Mouse (Mus musculus) stomach, postnatal 0 days (tissue): ENCODE results near the gene Aif1. TPM values are rescaled to one million over a fixed set of nuclear protein-coding genes. Genes with fewer than 3 reads are reported as not detected.
A peak's percentile ranks its signal among the peaks of the same experiment; 100 is the strongest.

ENCODE experiments used
- ATAC-seq: fragments of 200-750 bp; cut with Nextera tagmentation; 2 replicates; pipeline ENCODE4 v1.8.0; 2017; ENCODE audit not compliant: low FRiP score, low TSS enrichment
- DNase-seq: peaks from one replicate; pipeline ENCODE4 v3.0.0-alpha.2; 2016; ENCODE audit warnings: low spot score
- H3K27ac ChIP-seq: fragments of 300-500 bp; sonication (generic); replicated peaks from 2 replicates; pipeline ENCODE4 v1.5.1; 2014; ENCODE audit warnings: mild to moderate bottlenecking, control low read depth
- H3K27me3 ChIP-seq: fragments of 300-500 bp; sonication (generic); 2 replicates; pipeline ENCODE4 v1.6.1; 2014; ENCODE audit warnings: low read length; ENCODE audit not compliant: control insufficient read depth, insufficient read depth
- H3K36me3 ChIP-seq: fragments of 300-500 bp; sonication (generic); 2 replicates; pipeline ENCODE4 v1.6.1; 2014; ENCODE audit warnings: low read length, mixed read lengths; ENCODE audit not compliant: control insufficient read depth, insufficient read depth
- H3K4me1 ChIP-seq: fragments of 300-500 bp; sonication (generic); replicated peaks from 2 replicates; pipeline ENCODE4 v1.6.1; 2014; ENCODE audit warnings: antibody characterized with exemption; ENCODE audit not compliant: control insufficient read depth, insufficient read depth
- H3K4me2 ChIP-seq: fragments of 300-500 bp; sonication (generic); replicated peaks from 2 replicates; pipeline ENCODE4 v1.6.1; 2014; ENCODE audit warnings: low read depth, mild to moderate bottlenecking, control low read depth, moderate library complexity
- H3K4me3 ChIP-seq: fragments of 300-500 bp; sonication (generic); 2 replicates; pipeline ENCODE4 v1.5.1; 2014; ENCODE audit warnings: low read depth, low read length, control low read depth
- H3K9ac ChIP-seq: fragments of 300-500 bp; sonication (generic); 2 replicates; pipeline ENCODE4 v1.6.1; 2014; ENCODE audit warnings: mild to moderate bottlenecking, low read length, control low read depth, mixed read lengths
- H3K9me3 ChIP-seq: fragments of 300-500 bp; sonication (generic); 2 replicates; pipeline ENCODE4 v1.6.1; 2016; ENCODE audit warnings: low read length; ENCODE audit not compliant: control insufficient read depth
- CTCF ChIP-seq: IDR thresholded peaks from 2 replicates; pipeline ENCODE4 v1.5.1; 2016; ENCODE audit warnings: antibody characterized with exemption, low read depth, mild to moderate bottlenecking, moderate library complexity
- EP300 ChIP-seq: optimal IDR thresholded peaks from 2 replicates; pipeline ENCODE3; 2016; ENCODE audit warnings: antibody characterized with exemption
- WGBS: fragments of 180-500 bp; shearing (Covaris S2); extraction: QIAGEN DNeasy Blood & Tissue Kit; methylation state at CpG from one replicate; pipeline ENCODE4 v1.1.7; 2014; 5-methylcytosine and 5-hydroxymethylcytosine counted together
- polyA plus RNA-seq: library from polyadenylated mRNA; unstranded; fragments of >200 nt; fragmentation: Nextera tagmentation; extraction: Ambion mirVana; gene quantifications from 2 replicates; pipeline ENCODE4 v1.2.1, GENCODE M21; 2015

The Aif1 gene
- polyA plus RNA-seq, 1 experiment from 2014 or later: 24.3 TPM

DNA sequence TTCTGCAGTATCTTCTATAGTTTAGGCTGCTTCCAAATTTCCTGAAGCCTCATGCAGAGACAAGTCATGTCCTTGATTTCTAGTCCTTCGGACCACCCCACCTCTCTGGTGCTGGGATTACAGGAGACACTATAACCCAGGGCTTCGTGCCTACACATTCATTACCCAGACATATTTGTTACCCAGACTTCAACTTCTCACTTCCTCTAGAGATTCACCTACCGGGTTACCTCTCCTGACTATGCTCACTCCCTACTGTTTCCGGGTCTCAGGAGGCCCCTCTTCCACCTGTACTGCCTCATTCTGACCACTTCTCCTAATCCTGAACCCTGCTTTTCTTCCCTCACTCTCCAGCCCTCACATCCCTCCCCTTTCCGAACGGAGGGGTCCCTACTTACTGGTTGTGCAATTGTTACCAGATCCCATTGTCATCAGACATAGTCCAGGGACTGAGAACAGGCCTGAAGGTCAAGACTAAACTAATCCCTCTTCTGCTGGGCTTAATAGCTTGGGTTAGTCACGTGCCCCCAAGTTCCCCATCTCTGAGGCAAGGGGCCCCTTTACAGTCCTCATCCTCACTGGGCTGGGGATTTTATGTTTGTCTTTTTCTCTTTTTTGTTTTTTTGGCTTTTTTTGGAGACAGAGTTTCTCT is 12.2 kb upstream of the Aif1 start, which contains the start of gene Lst1:
Lst1 (minus strand) TSS at position 481 of the 652 bp plus-strand sequence.
- TF ChIP-seq EP300 (no peak), CTCF (no peak)
- Histone ChIP-seq H3K4me3 (no peak within 1 kb of the TSS), H3K4me1 (no peaks in the 10 kb centered on the region), H3K4me2 (no peak within 1 kb of the TSS), H3K27ac (no peak within 1 kb of the TSS), H3K9me3 (no peaks in the 10 kb centered on the region), H3K27me3 (no peaks in the 10 kb centered on the region), H3K36me3 (no peaks in the 10 kb centered on the region), H3K9ac (no peak within 1 kb of the TSS)
- DNase-seq (no peak), ATAC-seq (0 out of 2 replicates have a peak, but pooled peaks have one; percentile 14)
- 49% methylated on average over 7 of the region's 7 CpGs for WGBS

- Histone ChIP-seq H3K36me3 (no peaks in the 10 kb centered on the region), H3K27me3 (no peaks in the 10 kb centered on the region), H3K27ac (no peak overlapping the region), H3K4me2 (no peak overlapping the region), H3K4me3 (no peak overlapping the region), H3K9ac (no peak overlapping the region), H3K4me1 (no peaks in the 10 kb centered on the region), H3K9me3 (no peaks in the 10 kb centered on the region)
- ATAC-seq: no peak
- DNase-seq: no peak
- TF ChIP-seq CTCF (no peak), EP300 (no peak)
- WGBS: 67% methylated on average over 4 of the region's 4 CpGs
Observed at GRCm38 (mm10) chr17:35187345-35187744, 11.5 kb upstream of the Aif1 start.

DNA sequence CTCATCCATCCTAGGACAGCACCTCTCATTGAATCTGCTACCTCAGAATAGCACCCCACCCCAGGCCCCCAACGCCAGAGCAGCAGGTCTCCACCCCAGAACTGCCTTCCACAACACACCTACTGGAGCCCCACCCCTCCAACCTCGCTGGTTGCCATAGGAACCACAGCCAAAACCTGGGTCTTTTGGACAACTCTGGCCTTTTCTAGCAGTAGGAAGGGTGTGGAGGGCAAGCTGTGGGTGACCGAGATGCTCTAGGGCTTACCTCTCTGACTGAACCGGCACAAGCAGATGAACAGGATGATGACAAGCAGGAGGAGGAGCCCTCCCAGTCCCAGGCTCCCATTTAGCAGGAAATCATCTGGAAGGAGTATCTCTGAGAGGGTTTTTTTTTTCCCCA is 10.8 kb upstream of the Aif1 start:
- Histone ChIP-seq H3K9ac (no peak overlapping the region), H3K27me3 (no peaks in the 10 kb centered on the region), H3K4me2 (peak overlapping the region; percentile 53), H3K4me3 (peak overlapping the region; percentile 45), H3K4me1 (no peaks in the 10 kb centered on the region), H3K36me3 (no peaks in the 10 kb centered on the region), H3K27ac (peak overlapping the region; percentile 69; the same call in 1 of the 2 replicates), H3K9me3 (no peaks in the 10 kb centered on the region)
- ATAC-seq (peak; percentile 58; the same call in 1 of the 2 replicates), DNase-seq (no peak)
- WGBS: 1% methylated on average over 4 of the region's 4 CpGs
- TF ChIP-seq CTCF (no peak), EP300 (no peak)

DNA sequence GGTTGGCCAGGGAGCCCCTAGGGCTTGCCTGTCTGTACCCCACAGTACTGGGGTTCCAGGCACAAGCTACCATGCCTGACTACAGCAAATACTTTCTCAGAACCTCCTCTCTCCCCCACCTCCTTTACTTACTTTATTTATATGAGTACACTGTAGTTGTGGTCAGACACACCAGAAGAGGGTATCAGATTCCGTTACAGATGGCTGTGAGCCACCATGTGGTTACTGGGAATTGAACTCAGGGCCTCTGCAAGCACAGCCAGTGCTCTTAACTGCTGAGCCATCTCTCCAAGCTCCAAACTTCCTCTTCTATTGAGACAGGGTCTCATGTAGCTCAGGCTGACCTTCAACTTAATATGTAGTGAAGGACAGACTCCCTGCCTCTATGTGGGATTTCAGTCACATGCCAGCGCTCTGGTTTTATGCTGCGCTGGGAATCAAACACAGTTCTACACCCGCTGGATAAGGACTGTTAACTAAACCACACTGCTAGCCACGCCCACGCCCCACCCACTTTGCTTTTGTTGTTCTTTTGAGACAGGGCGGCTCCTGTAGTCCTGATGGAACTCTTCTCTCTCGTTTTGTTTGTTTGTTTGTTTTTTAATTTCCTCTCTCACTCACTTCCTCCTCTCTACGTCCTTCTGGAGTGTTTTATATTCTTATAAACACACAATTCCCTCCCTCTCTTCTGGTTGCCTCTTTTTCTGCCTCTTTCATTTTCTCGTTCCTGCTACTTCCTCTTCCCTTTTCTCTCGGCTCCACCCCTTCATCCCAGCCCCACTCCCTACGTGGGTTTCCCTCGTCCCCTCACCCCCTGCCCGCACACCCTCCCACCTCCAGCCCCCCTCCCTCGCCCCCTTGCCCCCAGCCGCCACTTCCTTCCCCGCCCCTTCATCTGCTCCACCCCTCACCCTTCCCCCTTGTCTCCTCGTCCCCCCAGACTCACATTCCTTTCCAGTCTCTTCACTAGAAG is 10.1 kb upstream of the Aif1 start:
- H3K36me3 ChIP-seq: no peaks in the 10 kb centered on the region
- H3K4me2 ChIP-seq: peak overlapping the region; percentile 53
- H3K9me3 ChIP-seq: no peaks in the 10 kb centered on the region
- peak overlapping the region; percentile 45 for H3K4me3 ChIP-seq
- H3K4me1 ChIP-seq: no peaks in the 10 kb centered on the region
- H3K27ac ChIP-seq: peak overlapping the region; percentile 69
- WGBS: 2% methylated on average over 17 of the region's 18 CpGs
- H3K27me3 ChIP-seq: no peaks in the 10 kb centered on the region
- TF ChIP-seq EP300 (no peak), CTCF (no peak)
- ATAC-seq (peak; percentile 58; the same call in 1 of the 2 replicates), DNase-seq (peak; percentile 82)
- peak overlapping the region; percentile 52; the same call in 1 of the 2 replicates for H3K9ac ChIP-seq

- Histone ChIP-seq H3K4me2 (no peak overlapping the region), H3K4me3 (no peak overlapping the region), H3K27me3 (no peaks in the 10 kb centered on the region), H3K9ac (no peak overlapping the region), H3K9me3 (no peaks in the 10 kb centered on the region), H3K4me1 (no peaks in the 10 kb centered on the region), H3K27ac (no peak overlapping the region), H3K36me3 (no peaks in the 10 kb centered on the region)
- ATAC-seq (no peak), DNase-seq (no peak)
- 82% methylated on average over 5 of the region's 5 CpGs for WGBS
- TF ChIP-seq EP300: no peak
- TF ChIP-seq CTCF: no peak
Observed at GRCm38 (mm10) chr17:35180093-35180492, 4.2 kb upstream of the Aif1 start.
